Mouse (Mus musculus): ENCODE results near the gene Cryzl2.

Cryzl2 gene

GRCm38 (mm10) chr1:157480090-157480489, 21.7 kb downstream of the Cryzl2 start:
- DNase-seq: no peak

GRCm38 (mm10) chr1:157480901-157481300, 22.5 kb downstream of the Cryzl2 start:
- no peak for DNase-seq

GRCm38 (mm10) chr1:157481666-157482065, 23.3 kb downstream of the Cryzl2 start:
- DNase-seq: no peak

- no peak for DNase-seq
Measured at GRCm38 (mm10) chr1:157484161-157484560, 25.8 kb downstream of the Cryzl2 start.

GRCm38 (mm10) chr1:157500657-157501056, 42.3 kb downstream of the Cryzl2 start:
- no peak for DNase-seq

- no peak for DNase-seq
Measured at GRCm38 (mm10) chr1:157501352-157501945, 43.1 kb downstream of the Cryzl2 start.

- no peak for DNase-seq
Measured at GRCm38 (mm10) chr1:157503071-157503470, 44.7 kb downstream of the Cryzl2 start.

- no peak for DNase-seq
Measured at GRCm38 (mm10) chr1:157506522-157506921, 48.1 kb downstream of the Cryzl2 start, which contains the start of gene Sec16b. Gene Sec16b, plus strand, starts transcription at chr1:157506728.

GRCm38 (mm10) chr1:157506995-157507595, 48.7 kb downstream of the Cryzl2 start:
- DNase-seq: no peak

- DNase-seq: no peak
Measured at GRCm38 (mm10) chr1:157507814-157508213, 49.4 kb downstream of the Cryzl2 start.

- no peak for DNase-seq
Measured at GRCm38 (mm10) chr1:157512690-157513448, 54.5 kb downstream of the Cryzl2 start.

GRCm38 (mm10) chr1:157513559-157513958, 55.2 kb downstream of the Cryzl2 start:
- DNase-seq: no peak

- DNase-seq: no peak
Measured at GRCm38 (mm10) chr1:157514298-157514697, 55.9 kb downstream of the Cryzl2 start.

GRCm38 (mm10) chr1:157516838-157517808, 58.7 kb downstream of the Cryzl2 start:
- no peak for DNase-seq

GRCm38 (mm10) chr1:157518111-157518523, 59.7 kb downstream of the Cryzl2 start:
- peak; percentile 88 for DNase-seq

- no peak for DNase-seq
Measured at GRCm38 (mm10) chr1:157519396-157519795, 61.0 kb downstream of the Cryzl2 start.

- no peak for DNase-seq
Measured at GRCm38 (mm10) chr1:157522322-157522721, 63.9 kb downstream of the Cryzl2 start.

GRCm38 (mm10) chr1:157524775-157525174, 66.4 kb downstream of the Cryzl2 start:
- no peak for DNase-seq

GRCm38 (mm10) chr1:157525692-157526354, 67.4 kb downstream of the Cryzl2 start:
- no peak for DNase-seq

- DNase-seq: no peak
Measured at GRCm38 (mm10) chr1:157526625-157527024, 68.2 kb downstream of the Cryzl2 start.

- peak; percentile 85 for DNase-seq
Measured at GRCm38 (mm10) chr1:157532826-157533460, 74.6 kb downstream of the Cryzl2 start.

GRCm38 (mm10) chr1:157535571-157535970, 77.2 kb downstream of the Cryzl2 start:
- DNase-seq: no peak

All from cerebellum, adult 11-12 months (tissue).